Mouse (Mus musculus): ENCODE results near the gene Mapre3.

Gene Mapre3

GRCm38 (mm10) chr5:30913060-30913841, 98.8 kb downstream of the Mapre3 start, which contains the start of gene Emilin1:
Gene Emilin1, plus strand, starts transcription at chr5:30913402.
- in situ Hi-C loops (cut with MboI; ENCODE audit: unreplicated experiment in 2 of 2): loop anchor here (10.0 kb wide), 2 partner anchors 208 to 228 kb away; no protein-coding TSS in a partner anchor

GRCm38 (mm10) chr5:30914101-30914635, 99.7 kb downstream of the Mapre3 start:
- in situ Hi-C loops (cut with MboI; ENCODE audit: unreplicated experiment in 2 of 2): loop anchor here (10.0 kb wide), 2 partner anchors 209 to 229 kb away; no protein-coding TSS in a partner anchor

GRCm38 (mm10) chr5:30914849-30915248, 100.4 kb downstream of the Mapre3 start:
- in situ Hi-C loops (cut with MboI; ENCODE audit: unreplicated experiment in 2 of 2): loop anchor here (10.0 kb wide), 2 partner anchors 210 to 230 kb away; no protein-coding TSS in a partner anchor

DNA sequence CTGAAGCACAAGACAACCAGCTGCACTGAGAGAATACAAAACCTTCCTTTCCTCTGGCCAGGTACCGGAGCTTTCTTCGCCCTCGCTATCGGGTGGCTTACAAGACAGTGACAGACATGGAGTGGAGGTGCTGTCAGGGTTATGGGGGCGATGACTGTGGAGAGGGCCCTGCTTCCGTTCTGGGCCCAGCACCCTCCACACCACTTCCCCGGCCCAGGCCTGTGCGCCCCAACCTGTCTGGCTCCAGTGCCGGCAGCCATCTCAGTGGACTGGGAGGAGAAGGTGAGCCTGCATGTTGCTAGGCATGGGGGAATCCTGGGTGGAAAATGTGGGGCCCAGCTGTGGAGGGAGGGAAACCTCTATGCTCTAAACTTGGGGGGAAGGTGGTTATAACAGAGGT, 101.0 kb downstream of the Mapre3 start:
- in situ Hi-C loops (cut with MboI; ENCODE audit: unreplicated experiment in 2 of 2): loop anchor here (10.0 kb wide), 2 partner anchors 211 to 231 kb away; no protein-coding TSS in a partner anchor
